Mouse (Mus musculus): ENCODE data around the gene Smoc1. TPM values are rescaled to one million over a fixed set of nuclear protein-coding genes. Genes with fewer than 3 reads are reported as not detected.
A peak's percentile ranks its signal among the peaks of the same experiment; 100 is the strongest.

Gene Smoc1
- polyA plus RNA-seq, 1 experiment from 2014 or later = 9.2 TPM

Small RNA genes lying within 50 kb of the gene (microRNA-seq; reads per million reads assigned to microRNA genes)
- 13.6 reads per million, percentile 30 among the genes with 10 or more reads in this experiment for gene Mir3067

Other genes starting within 250 kb of the Smoc1 start
- 12.3 and 12.9 TPM in 2 replicates for gene Susd6, start 236.3 kb upstream of the Smoc1 start, polyA plus RNA-seq (2015; fragmentation: Nextera tagmentation; extraction: Ambion mirVana)
- gene Srsf5, start 81.3 kb upstream of the Smoc1 start, polyA plus RNA-seq (2015; fragmentation: Nextera tagmentation; extraction: Ambion mirVana) = 427 and 477 TPM in 2 replicates
- 0.18 and 0.96 TPM in 2 replicates for gene Slc10a1, start 58.1 kb upstream of the Smoc1 start, polyA plus RNA-seq (2015; fragmentation: Nextera tagmentation; extraction: Ambion mirVana)

Data from neural tube, embryonic 13.5 days (tissue).